Mouse (Mus musculus) kidney, postnatal 0 days (tissue): Measurements from ENCODE around the gene Mtch1. TPM values are rescaled to one million over a fixed set of nuclear protein-coding genes. Genes with fewer than 3 reads are reported as not detected.
A peak's percentile ranks its signal among the peaks of the same experiment; 100 is the strongest.
"Not testable (repeated sequence)": the region's sequence is repeated elsewhere in the genome, so short reads cannot be mapped to it uniquely, and the experiment has no call there.

Experiments used
- ATAC-seq: fragments of 200-750 bp; cut with Nextera tagmentation; replicated peaks from 2 replicates; pipeline ENCODE4 v1.8.0; 2017; ENCODE audit warnings: low read depth, moderate number of reproducible peaks, moderate TSS enrichment, moderate library complexity; ENCODE audit not compliant: low FRiP score
- DNase-seq: peaks from one replicate; pipeline ENCODE4 v3.0.0-alpha.2; 2016; ENCODE audit warnings: low spot score
- H3K27ac ChIP-seq: fragments of 300-500 bp; sonication (generic); 2 replicates; pipeline ENCODE4 v1.5.1; 2014; ENCODE audit warnings: mild to moderate bottlenecking
- H3K27me3 ChIP-seq: fragments of 300-500 bp; sonication (generic); 2 replicates; pipeline ENCODE4 v1.6.1; 2014; ENCODE audit warnings: low read length, mixed read lengths; ENCODE audit not compliant: insufficient read depth
- H3K36me3 ChIP-seq: fragments of 300-500 bp; sonication (generic); 2 replicates; pipeline ENCODE4 v1.6.1; 2014; ENCODE audit warnings: low read length, mixed read lengths; ENCODE audit not compliant: insufficient read depth
- H3K4me1 ChIP-seq: fragments of 300-500 bp; sonication (generic); replicated peaks from 2 replicates; pipeline ENCODE4 v1.6.1; 2014; ENCODE audit warnings: antibody characterized with exemption, low read length, mixed read lengths; ENCODE audit not compliant: insufficient read depth
- H3K4me2 ChIP-seq: fragments of 300-500 bp; sonication (generic); 2 replicates; pipeline ENCODE4 v1.6.1; 2014; ENCODE audit warnings: mild to moderate bottlenecking, low read length, moderate library complexity, mixed read lengths
- H3K4me3 ChIP-seq: fragments of 300-500 bp; sonication (generic); replicated peaks from 2 replicates; pipeline ENCODE4 v1.5.1; 2014; ENCODE audit warnings: low read depth, low read length
- H3K9ac ChIP-seq: fragments of 300-500 bp; sonication (generic); 2 replicates; pipeline ENCODE4 v1.6.1; 2014; ENCODE audit warnings: low read depth, low read length
- H3K9me3 ChIP-seq: fragments of 300-500 bp; sonication (generic); replicated peaks from 2 replicates; pipeline ENCODE4 v1.6.1; 2016; ENCODE audit warnings: low read length, inconsistent platforms, mixed read lengths
- CTCF ChIP-seq: IDR thresholded peaks from 2 replicates; pipeline ENCODE4 v1.5.1; 2016; ENCODE audit warnings: antibody characterized with exemption, low read depth, mild to moderate bottlenecking, moderate library complexity
- WGBS: fragments of 180-500 bp; shearing (Covaris S2); extraction: QIAGEN DNeasy Blood & Tissue Kit; methylation state at CpG from one replicate; pipeline ENCODE4 v1.1.7; 2014; 5-methylcytosine and 5-hydroxymethylcytosine counted together
- polyA plus RNA-seq: library from polyadenylated mRNA; unstranded; fragments of >200 nt; fragmentation: Nextera tagmentation; extraction: Ambion mirVana; gene quantifications from 2 replicates; pipeline ENCODE4 v1.2.1, GENCODE M21; 2015

The Mtch1 gene
- polyA plus RNA-seq, 1 experiment from 2014 or later: 307 TPM

DNA sequence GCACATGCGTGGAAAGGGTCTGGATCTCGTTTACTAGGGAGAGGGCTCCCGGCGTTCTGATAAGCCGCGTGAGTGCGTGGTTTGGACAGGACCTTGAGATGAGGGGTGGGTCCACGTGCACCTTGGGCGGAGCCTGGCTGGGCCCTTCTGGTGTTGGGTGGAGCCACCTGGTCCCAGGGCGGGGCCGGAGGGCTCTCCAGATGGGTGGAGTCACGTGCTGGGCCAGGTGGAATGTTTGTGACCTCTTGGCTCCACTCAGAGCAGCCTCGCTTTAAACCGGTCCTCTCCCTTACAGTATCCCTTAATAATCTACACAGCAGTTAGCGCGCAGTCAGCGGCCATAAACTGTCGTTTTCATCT lies 25.2 kb downstream of the Mtch1 start:
- Histone ChIP-seq H3K36me3 (no peaks in the 10 kb centered on the region), H3K27ac (no peak overlapping the region), H3K4me3 (no peak overlapping the region), H3K27me3 (no peaks in the 10 kb centered on the region), H3K4me2 (no peak overlapping the region; the same call in 1 of the 2 replicates), H3K4me1 (peaks cover 4% of the 10 kb centered on the region; the same call in 1 of the 2 replicates), H3K9ac (no peak overlapping the region), H3K9me3 (no peaks in the 10 kb centered on the region)
- ATAC-seq: peak; percentile 81
- peak; percentile 42 for DNase-seq
- WGBS: 23% methylated on average over 18 of the region's 18 CpGs
- no peak for TF ChIP-seq CTCF

DNA sequence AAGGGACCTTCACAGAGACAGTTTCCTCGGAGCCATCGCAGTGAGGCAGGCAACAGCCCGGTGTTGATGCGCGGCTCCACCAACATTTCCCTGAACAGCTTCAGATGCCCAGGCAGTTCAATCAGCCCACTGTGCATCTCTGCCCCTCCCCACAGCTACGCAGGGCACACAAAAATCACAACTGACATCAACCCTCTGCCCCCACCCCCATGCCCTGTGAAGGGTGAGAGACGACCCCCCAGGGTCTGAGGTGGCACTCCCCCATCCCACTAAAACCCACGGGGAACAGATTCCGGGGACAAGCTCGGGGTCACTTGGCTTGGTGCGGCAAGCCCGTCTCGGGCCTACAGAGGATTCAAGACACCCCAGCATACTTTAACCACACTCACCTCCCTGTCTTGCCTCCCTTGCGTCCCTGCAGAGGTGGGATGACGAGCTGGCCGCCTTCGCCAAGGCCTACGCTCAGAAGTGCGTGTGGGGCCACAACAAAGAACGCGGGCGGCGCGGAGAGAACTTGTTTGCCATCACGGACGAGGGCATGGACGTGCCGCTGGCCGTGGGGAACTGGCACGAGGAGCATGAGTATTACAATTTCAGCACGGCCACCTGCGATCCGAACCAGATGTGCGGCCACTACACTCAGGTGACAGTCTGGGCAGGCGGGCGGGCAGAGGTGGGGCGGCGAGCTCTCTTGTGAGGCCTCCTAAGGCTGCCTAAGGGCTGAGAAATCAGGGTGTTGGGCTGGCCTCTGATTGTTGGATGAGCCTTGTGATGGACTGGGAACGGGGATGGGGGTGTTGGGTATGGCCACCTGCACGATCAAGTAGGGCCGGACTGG lies 25.8 kb downstream of the Mtch1 start:
- TF ChIP-seq CTCF: no peak
- Histone ChIP-seq H3K27ac (no peak overlapping the region), H3K9ac (no peak overlapping the region), H3K4me3 (no peak overlapping the region), H3K9me3 (no peaks in the 10 kb centered on the region), H3K27me3 (no peaks in the 10 kb centered on the region), H3K4me2 (no peak overlapping the region; the same call in 1 of the 2 replicates), H3K36me3 (no peaks in the 10 kb centered on the region), H3K4me1 (peaks cover 4% of the 10 kb centered on the region; the same call in 1 of the 2 replicates)
- ATAC-seq (no peak; the same call in 1 of the 2 replicates), DNase-seq (no peak)
- 40% methylated on average over 41 of the region's 41 CpGs for WGBS

DNA sequence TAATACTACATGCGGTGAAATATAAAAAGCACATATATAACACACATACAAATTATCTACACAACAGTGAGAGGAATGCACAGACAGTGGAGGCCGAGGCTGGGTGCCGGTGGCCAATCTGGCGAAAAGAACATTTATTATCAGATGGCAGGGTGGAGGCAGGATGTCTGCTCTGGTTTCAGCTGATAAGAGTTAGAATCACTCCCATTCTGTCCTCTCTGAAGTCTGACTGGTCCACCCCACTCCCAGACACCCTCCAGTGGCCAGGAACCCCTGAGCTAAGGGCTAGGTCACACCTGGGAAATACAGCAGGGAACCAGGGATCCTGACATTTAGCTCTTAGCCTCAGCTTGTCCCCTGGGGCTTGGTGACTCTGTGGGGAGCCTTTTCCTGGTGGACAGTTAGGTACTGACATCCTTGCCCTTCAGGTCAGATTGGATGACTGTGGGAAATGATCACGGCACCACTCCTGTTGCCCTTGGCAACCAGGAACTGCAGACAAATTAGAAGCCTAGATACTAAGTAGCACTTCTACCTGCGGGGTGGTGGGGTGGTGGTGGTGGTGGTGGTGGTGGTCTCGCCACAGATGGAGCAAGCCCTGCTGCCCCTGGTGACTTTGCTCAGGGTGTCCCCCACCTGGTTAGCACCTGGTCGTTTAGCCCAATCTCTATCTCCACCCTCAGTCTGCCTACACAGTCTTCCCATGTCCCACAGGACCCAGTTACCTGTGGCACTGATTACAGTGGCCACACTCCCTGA lies 27.7 kb downstream of the Mtch1 start:
- H3K4me3 ChIP-seq: no peak overlapping the region
- TF ChIP-seq CTCF: no peak
- H3K9me3 ChIP-seq: no peaks in the 10 kb centered on the region
- no peaks in the 10 kb centered on the region for H3K36me3 ChIP-seq
- no peak overlapping the region for H3K27ac ChIP-seq
- 0 out of 2 replicates have a peak, but pooled peaks cover 2% of the 10 kb centered on the region for H3K4me1 ChIP-seq
- WGBS: 48% methylated on average over 8 of the region's 8 CpGs
- H3K4me2 ChIP-seq: no peak overlapping the region
- ATAC-seq (no peak), DNase-seq (no peak)
- no peaks in the 10 kb centered on the region for H3K27me3 ChIP-seq
- no peak overlapping the region for H3K9ac ChIP-seq

DNA sequence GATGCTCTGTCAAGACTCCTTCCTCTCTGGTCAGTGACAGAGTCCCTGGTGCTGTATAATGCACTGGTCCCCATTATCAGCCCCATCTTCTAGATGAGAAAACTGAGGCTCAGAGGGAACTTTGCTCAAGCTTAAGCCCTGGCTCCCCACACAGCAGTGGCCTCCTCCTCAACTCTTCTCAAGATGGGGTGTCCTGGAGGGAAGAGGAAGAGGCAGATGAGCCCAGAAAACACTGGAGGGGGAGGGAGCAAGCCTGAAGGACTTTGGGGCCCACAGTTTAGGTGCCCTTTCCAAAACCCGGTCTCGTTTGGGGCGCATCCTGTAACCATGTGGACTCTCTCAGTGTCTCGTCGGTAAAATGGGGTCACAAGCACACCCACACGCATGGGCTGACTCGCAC lies 28.3 kb downstream of the Mtch1 start:
- no peak overlapping the region for H3K9ac ChIP-seq
- WGBS: 86% methylated on average over 7 of the region's 7 CpGs
- H3K27me3 ChIP-seq: no peaks in the 10 kb centered on the region
- DNase-seq: no peak
- H3K4me3 ChIP-seq: no peak overlapping the region
- no peak for ATAC-seq
- no peak overlapping the region for H3K27ac ChIP-seq
- H3K9me3 ChIP-seq: no peaks in the 10 kb centered on the region
- TF ChIP-seq CTCF: no peak
- H3K36me3 ChIP-seq: no peaks in the 10 kb centered on the region
- H3K4me1 ChIP-seq: 0 out of 2 replicates have a peak, but pooled peaks cover 5% of the 10 kb centered on the region
- H3K4me2 ChIP-seq: no peak overlapping the region

DNA sequence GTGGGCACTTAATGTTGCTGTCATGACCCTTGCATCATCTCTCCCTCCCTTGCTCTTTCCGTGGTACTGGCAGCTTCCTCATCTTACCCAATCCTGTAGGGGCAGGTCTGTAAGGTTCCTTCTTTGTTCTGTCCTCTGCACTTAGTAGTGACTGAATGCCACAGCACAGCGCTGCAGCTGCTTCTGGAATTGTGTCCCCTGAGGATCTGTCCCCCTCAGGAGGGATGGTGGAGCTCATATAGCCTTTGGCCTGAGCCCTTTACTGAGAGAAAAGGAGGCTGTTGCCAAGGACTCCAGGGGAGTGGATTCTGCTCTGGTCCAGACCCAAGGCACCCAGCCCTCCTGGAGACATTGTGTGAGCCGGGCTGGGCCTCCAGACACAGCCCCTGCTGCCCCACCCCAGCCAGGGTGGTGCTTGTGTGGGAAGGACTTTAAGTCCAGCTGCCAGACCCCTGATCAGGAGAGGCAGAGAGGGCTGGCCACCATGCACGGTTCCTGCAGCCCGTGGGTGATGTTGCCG lies 28.9 kb downstream of the Mtch1 start:
- no peak overlapping the region for H3K4me3 ChIP-seq
- no peak overlapping the region for H3K27ac ChIP-seq
- TF ChIP-seq CTCF: no peak
- no peak for ATAC-seq
- no peak for DNase-seq
- no peak overlapping the region for H3K9ac ChIP-seq
- H3K36me3 ChIP-seq: no peaks in the 10 kb centered on the region
- H3K4me2 ChIP-seq: no peak overlapping the region
- no peaks in the 10 kb centered on the region for H3K9me3 ChIP-seq
- WGBS: 61% methylated on average over 6 of the region's 6 CpGs
- no peaks in the 10 kb centered on the region for H3K27me3 ChIP-seq
- H3K4me1 ChIP-seq: 0 out of 2 replicates have a peak, but pooled peaks cover 5% of the 10 kb centered on the region

DNA sequence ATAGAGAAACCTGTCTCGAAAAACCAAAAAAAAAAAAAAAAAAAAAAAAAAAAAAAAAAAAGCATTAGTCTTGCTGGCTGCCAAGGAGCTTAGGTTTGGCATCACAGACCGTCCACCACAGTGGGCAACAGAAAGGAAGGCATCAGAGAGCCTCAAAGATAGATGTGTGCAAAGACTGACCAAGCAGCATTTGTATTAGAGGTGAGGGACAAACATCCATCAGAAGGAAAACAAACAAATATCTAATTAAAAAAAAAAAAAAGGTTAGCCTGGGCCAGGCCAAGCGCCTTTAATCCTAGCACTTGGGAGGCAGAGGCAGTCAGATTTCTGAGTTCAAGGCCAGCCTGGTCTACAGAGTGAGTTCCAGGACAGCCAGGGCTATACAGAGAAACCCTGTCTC lies 30.4 kb downstream of the Mtch1 start, which contains the start of gene Pi16:
Gene Pi16, plus strand, starts transcription at position 301 of the 400 bp plus-strand sequence.
- not testable (repeated sequence) for H3K4me2 ChIP-seq, H3K36me3 ChIP-seq

More for the DNA sequence above, 30.4 kb downstream of the Mtch1 start, which contains the start of gene Pi16:
- not testable (repeated sequence) for H3K9me3 ChIP-seq, DNase-seq, H3K27me3 ChIP-seq, H3K9ac ChIP-seq, ATAC-seq, H3K4me1 ChIP-seq, H3K4me3 ChIP-seq
- peak within 1 kb of the TSS; percentile 71 for H3K27ac ChIP-seq
- 90% methylated on average over 2 of the region's 3 CpGs for WGBS
